Mouse (Mus musculus): ENCODE results near the gene Ltbp3. TPM values are rescaled to one million over a fixed set of nuclear protein-coding genes. Genes with fewer than 3 reads are reported as not detected.

The Ltbp3 gene
- total RNA-seq, 2 experiments from 2014 or later = 1.6 to 2.5 TPM

DNA sequence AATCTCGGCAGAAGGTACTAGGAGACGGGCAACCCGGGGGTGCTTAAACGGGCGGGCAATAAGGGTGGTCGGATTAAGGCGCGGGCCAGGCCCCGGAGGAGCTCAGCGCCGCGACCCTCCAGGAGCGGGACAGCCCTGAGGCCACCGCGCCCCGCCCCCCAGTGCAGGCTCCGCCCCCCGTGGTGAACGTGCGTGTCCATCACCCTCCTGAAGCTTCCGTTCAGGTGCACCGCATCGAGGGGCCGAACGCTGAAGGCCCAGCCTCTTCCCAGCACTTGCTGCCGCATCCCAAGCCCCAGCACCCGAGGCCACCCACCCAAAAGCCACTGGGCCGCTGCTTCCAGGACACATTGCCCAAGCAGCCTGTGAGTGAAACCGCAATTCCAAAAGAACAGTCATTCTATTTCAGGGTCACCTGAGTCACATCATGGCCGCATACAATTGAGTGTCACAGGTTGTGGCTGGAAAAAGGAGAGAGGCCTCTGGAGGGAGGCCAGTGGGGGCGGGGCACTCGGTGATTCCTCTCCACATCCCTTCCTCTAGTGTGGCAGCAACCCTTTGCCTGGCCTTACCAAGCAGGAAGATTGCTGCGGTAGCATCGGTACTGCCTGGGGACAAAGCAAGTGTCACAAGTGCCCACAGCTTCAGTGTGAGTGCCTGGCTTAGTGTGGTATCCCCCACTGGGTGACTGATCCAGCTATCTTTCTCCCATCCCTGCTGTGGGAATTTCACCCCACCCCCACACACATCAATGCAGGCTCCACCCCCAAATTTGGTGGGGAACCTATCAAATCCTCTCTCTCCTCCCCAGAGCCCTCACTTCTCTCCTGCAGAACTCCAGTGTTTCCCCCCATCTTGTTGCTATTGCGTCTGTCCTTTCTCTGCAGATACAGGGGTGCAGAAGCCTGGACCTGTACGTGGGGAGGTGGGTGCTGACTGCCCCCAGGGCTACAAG lies 5.3 kb downstream of the Ltbp3 start:
- no peak for ATAC-seq (replicated peaks; ENCODE audit: low FRiP score, poor library complexity, severe bottlenecking)

DNA sequence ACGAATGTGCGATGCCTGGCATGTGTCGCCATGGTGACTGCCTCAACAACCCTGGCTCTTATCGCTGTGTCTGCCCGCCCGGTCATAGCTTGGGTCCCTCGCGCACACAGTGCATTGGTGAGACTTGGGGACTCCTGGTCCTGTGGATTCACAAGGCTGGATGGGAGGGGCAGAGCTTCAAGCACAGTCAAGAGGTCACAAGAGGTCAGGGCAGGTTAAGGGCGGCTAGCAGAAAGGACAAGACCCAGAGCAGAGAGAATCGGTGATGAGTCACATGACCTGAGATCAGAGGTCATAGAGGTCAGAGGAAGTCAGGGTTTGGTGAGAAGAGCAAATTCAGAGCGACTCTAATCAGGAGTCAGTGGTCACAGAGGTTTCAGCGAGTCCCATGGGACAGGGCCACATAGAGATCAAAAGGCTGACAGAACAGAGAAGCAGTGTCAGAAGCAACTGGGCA lies 6.2 kb downstream of the Ltbp3 start:
- no peak for ATAC-seq (replicated peaks; ENCODE audit: low FRiP score, poor library complexity, severe bottlenecking)

DNA sequence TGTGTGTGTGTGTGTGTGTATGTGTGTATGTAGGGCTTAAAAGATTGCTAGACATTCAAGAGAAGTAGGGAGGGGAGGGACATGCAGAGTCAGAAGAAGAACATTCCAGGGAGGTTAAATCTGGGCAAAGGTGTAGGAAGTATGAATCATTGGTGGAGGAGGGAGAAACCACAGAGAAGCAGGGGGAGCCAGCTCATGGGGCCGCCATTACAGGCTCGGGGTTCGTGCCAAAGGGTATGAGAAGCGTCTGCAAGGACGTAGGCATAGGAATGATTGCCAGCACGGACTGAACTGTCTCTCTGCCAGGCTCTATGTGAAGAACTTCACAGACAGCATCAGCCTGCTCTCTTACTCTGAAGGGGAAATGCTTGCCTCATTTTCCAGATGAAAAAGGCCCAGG lies 8.8 kb downstream of the Ltbp3 start:
- ATAC-seq (replicated peaks; ENCODE audit: low FRiP score, poor library complexity, severe bottlenecking) = no peak

DNA sequence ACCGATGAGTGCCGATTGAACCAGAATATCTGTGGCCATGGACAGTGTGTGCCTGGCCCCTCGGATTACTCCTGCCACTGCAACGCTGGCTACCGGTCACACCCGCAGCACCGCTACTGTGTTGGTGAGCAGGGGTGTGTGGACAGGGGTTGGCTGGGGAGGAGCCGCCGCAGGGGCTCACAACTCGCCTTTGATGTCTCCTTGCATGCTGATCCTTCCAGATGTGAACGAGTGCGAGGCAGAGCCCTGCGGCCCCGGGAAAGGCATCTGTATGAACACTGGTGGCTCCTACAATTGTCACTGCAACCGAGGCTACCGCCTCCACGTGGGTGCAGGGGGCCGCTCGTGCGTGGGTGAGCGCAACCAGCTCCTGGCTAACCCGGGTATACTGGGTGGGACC lies 10.2 kb downstream of the Ltbp3 start:
- ATAC-seq (replicated peaks; ENCODE audit: low FRiP score, poor library complexity, severe bottlenecking) = no peak

DNA sequence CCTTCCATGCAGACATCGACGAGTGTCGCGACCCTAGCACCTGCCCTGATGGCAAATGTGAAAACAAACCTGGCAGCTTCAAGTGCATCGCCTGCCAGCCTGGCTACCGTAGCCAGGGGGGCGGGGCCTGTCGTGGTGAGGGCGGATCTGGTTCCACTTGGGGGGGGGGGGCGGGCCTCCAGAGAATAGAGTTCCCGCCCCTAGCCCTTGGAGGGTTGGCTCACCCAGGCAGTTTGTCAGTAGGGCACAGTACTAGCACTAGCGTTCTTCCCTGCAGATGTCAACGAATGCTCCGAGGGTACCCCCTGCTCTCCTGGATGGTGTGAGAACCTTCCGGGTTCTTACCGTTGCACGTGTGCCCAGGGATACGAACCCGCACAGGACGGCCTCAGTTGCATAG lies 11.0 kb downstream of the Ltbp3 start:
- no peak for ATAC-seq (replicated peaks; ENCODE audit: low FRiP score, poor library complexity, severe bottlenecking)

DNA sequence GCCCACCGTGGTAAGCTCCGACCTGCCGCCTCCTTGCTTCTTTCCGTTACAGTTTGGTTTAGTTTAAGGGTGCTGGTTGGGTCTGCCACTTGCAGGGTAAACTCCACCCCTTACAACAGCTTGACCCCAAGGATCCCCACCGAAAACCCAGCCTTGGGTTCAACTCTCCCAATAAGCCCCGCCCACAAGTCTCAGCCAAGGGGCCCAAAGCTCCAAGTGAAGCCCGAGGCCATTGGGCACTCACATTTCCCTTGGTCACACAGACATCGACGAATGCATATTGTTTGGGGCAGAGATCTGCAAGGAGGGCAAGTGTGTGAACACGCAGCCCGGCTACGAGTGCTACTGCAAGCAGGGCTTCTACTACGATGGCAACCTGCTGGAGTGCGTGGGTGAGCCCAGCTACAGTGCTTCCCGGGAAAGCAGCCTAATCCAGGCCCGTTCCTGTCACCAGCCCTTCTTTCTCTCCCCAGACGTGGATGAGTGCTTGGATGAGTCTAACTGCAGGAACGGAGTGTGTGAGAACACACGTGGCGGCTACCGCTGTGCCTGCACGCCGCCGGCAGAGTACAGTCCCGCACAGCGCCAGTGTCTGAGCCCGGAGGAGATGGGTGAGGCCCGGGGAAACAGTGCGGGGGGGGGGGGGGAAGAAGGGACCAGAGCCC lies 15.7 kb downstream of the Ltbp3 start:
- no peak for ATAC-seq (replicated peaks; ENCODE audit: low FRiP score, poor library complexity, severe bottlenecking)

DNA sequence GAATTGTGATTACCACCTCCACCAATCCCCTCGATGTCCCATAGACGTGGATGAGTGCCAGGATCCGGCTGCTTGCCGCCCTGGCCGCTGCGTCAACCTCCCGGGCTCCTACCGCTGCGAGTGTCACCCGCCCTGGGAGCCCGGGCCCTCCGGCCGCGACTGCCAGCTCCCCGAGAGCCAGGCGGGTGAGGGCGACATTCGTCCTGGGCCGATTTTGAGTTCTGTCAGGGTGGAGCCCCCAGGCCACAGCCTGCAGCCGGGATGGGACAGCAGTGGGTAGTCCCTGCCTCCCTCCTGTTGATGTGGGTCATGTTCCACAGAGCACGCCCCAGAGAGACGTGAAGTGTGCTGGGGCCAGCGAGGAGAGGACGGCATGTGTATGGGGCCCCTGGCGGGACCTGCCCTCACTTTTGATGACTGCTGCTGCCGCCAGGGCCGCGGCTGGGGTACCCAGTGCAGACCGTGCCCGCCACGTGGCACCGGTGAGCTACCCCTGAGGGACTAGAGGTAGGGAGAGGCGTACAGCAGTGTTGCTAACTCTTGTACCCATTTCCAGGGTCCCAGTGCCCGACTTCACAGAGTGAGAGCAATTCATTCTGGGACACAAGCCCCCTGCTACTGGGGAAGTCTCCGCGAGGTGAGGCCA lies 16.4 kb downstream of the Ltbp3 start:
- ATAC-seq (replicated peaks; ENCODE audit: low FRiP score, poor library complexity, severe bottlenecking) = no peak

DNA sequence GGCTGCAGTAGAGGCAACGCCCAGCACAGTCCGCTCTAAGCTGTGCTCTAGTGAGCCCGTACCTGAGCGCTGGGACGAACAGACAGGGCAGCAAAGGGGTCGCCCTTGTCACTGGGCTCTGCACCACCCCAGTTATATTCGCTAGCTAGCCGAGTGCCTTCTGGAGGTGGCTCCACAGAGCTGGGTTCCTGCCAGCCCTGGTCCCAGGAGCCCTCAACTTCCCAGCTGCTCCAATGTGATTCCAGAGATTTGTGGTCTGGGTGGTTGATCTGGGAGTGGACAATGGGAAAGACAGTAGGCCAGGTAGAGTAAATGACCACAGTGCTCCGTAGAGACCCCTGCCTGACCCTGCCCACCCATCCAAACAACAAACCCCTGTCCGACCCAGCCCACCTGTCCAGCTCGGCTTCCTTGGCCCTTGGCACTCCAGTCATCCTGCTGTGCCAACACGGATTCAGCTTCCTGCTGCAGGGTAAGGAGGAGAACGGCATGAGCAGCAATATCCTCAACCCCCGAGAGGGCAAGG lies 18.2 kb downstream of the Ltbp3 start:
- no peak for ATAC-seq (replicated peaks; ENCODE audit: low FRiP score, poor library complexity, severe bottlenecking)

DNA sequence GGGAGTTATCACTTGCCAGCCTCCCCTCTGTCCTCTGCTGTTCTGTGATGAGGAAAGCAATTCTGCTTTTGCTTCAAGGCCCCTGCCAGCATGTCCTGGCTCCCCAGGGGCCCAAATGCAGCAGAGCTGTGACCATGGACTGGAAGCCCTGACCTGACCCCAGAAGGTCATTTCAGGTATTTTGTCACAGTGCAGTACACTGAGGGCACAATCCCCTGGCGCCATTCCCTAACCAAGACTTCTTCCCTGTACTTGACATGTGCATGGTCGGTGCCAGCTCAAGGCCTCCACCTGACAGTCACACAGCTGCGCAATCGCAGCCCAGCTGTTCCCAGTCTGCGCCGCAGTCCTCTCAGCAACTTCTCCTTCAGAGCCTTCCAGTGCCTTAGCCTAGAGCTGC lies 22.5 kb downstream of the Ltbp3 start:
- no peak for ATAC-seq (replicated peaks; ENCODE audit: low FRiP score, poor library complexity, severe bottlenecking)

DNA sequence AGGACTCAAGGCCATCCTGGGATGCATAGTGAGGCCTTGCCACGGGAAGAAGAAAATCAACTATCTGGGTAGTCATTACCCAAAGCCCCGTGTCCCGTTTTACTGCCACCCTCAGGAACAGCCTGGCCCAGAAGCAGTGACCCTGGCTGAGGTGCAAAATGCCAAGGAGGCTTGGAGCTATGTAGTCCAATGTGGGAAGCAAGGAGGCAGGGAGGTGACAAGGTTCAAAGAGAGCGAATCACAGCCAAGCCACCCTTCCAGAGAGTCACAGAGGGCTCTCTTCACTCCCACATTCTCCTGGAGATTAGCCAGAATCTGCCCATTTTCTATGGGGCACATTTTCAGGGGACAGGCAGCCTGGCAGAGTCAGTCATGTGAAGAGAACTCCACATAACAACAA lies 26.6 kb downstream of the Ltbp3 start:
- ATAC-seq (replicated peaks; ENCODE audit: low FRiP score, poor library complexity, severe bottlenecking) = no peak

DNA sequence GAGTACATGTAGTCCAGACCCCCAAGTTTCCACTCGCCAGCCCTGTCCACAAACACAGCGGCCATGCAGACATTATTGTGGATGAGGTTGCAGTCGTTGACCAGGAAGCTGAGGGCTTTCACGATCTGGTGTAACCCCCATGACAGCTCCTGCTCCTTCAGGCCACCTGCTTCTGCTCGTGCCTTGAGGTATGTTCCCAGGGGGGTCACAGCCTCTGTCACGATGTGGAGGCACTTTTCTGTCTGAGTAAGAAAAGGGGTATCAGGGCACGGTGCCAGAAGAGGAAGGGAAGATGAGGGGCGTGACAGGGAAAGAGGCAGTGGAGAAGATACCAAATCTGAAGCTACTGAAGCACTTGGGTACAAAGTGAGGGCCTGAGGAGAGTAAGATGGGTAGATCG lies 29.6 kb downstream of the Ltbp3 start:
- no peak; the same call in 1 of the 2 replicates for ATAC-seq (replicated peaks; ENCODE audit: low FRiP score, poor library complexity, severe bottlenecking)

DNA sequence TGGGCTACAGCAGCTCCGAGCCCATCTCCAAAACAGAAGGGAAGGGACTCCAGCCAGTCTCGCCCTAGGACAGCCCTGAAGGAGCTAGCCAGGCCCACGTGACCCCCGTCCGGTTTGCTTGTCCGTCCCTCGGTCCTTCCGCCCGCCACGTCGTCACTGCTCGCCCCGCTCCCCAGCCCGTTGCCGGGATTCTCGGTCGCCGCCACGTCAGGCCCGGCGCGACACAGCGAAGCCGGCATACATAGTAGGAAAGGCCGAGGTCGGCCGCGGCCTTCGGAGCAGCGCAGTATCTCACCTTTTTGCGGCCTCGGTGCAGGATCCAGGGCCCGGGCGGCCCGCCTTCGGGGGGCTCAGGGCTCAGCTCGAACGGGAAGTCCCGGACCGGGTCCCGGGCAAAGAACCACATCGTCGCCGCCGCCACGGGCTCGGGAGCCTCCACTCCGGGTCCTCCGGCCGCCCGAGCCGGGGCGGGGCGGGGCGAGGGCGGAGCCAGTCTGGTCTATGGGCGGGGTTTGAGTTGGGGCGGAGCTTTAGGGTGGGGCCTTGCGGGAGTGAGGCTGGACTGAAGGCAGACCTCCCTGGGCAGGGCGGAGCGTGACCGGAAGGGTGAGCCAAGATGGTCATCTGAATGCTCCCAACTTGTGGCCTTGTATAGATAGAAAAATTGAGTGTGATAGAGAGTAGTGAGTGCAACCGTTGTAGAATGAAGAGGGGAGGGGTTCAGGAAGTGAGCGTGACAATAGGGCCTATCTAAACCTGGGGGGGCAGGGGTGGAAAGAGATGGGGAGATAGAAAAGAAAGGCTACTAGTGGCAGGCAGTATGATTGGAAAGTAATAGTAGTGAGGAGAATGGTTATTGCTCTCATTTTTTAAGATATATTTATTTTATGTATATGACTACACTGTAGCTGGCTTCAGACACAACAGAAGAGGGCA lies 30.5 kb downstream of the Ltbp3 start, which contains the start of gene Scyl1:
Scyl1 (minus strand) TSS at position 495 of the 936 bp plus-strand sequence.
- ATAC-seq (replicated peaks; ENCODE audit: low FRiP score, poor library complexity, severe bottlenecking) = peak; percentile 96

DNA sequence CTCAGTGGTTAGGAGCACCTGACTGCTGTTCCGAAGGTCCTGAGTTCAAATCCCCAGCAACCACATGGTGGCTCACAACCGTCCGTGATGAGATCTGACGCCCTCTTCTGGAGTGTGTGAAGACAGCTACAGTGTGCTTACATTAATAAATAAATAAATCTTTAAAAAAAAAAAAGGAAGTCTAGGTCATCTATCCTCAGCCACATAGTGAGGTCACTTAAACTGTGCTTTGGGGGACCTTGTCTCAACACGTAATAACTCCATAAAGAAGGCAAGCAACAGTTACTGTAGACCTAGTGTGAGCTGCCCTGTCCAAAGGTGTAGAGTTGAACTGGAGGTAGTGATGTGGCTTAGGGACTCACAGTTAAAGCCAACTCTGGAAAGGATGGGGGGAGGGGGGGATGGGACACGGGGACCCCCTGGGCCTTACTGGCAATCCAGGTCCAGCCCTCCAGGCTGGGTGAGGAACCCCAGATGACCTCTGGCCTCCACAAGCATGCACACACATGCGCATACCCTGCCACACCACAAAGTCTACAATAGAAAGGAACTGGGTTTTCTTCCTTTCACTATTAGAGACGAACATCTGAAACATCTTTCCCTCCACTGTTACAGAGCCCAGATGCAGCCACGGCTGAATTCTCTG lies 36.8 kb downstream of the Ltbp3 start:
- no peak for ATAC-seq (replicated peaks; ENCODE audit: low FRiP score, poor library complexity, severe bottlenecking)

DNA sequence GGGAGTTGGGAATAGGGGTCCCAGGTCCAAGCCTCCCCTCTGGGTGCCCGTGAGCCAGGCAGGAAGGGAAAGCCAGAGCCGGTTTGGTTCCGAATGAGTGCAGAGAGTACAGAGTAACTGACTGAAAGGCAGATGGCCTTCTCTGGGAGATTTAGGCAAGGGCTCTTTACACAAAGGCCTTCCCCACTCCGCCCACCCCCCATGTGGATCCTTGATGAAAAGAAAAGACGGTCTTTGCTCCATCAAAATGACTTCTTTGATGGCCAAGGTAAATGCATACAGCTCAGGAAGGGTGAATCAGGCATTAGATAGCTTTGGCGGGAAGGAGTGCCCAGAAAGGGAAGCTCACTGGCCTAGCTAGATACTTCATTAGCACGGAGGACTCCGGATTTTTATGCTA lies 37.6 kb downstream of the Ltbp3 start:
- ATAC-seq (replicated peaks; ENCODE audit: low FRiP score, poor library complexity, severe bottlenecking) = 0 out of 2 replicates have a peak, but pooled peaks have one; percentile 19

DNA sequence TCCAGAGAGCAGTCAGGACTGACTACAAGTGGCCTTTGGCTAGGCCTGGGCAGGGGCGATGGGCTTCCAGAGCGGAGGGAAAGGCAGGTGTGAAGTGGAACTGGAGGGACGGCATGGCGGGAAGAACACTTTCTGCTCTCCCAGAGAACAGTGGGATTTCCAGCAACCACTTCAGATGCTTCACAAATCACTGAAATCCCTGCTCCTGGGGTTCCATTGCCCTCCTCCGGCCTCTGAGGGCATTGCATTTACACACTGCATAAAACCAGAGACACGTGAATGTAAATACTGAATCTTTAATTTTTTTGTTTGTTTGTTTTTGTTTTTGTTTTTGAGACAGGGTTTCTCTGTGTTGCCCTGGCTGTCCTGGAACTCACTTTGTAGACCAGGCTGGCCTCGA lies 39.5 kb downstream of the Ltbp3 start:
- ATAC-seq (replicated peaks; ENCODE audit: low FRiP score, poor library complexity, severe bottlenecking) = no peak

DNA sequence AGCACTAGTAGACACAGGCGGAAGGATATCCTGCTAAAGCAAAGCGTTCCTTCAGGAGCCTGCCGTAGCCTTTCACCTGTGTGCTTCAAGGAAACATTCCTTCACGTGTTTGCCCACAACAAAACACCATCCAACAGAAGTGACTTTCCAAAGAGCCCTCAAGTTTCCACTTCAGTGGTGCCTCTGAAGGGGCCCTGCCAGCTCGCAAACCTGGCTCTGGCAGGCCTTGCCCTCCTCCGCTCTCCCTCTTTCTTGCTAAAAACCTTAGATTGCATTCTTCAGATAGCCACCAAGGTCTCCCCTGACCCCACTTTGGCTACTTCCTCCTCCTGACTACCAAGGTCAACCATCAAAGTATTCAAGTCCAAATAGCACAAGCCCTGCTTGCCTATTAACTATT lies 40.8 kb downstream of the Ltbp3 start:
- no peak for ATAC-seq (replicated peaks; ENCODE audit: low FRiP score, poor library complexity, severe bottlenecking)

DNA sequence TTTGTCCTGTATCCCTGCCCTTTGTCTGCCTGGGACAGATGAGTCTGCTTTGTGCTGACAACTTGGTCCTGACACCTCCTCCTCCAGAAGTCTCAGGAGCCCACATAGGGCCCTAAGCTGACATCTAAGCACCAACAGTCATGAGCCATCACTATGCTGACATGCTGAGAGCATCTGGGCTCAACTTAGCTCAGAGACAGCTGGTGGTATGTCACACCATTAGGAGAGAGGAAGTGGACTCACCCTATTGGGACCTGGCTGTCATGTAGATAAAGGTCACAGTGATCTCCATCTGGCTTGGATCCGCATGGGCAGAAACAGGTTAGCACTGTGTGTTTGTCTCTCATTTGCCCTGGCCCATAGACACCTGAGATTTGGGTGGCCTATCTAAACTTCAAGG lies 41.4 kb downstream of the Ltbp3 start:
- no peak for ATAC-seq (replicated peaks; ENCODE audit: low FRiP score, poor library complexity, severe bottlenecking)

DNA sequence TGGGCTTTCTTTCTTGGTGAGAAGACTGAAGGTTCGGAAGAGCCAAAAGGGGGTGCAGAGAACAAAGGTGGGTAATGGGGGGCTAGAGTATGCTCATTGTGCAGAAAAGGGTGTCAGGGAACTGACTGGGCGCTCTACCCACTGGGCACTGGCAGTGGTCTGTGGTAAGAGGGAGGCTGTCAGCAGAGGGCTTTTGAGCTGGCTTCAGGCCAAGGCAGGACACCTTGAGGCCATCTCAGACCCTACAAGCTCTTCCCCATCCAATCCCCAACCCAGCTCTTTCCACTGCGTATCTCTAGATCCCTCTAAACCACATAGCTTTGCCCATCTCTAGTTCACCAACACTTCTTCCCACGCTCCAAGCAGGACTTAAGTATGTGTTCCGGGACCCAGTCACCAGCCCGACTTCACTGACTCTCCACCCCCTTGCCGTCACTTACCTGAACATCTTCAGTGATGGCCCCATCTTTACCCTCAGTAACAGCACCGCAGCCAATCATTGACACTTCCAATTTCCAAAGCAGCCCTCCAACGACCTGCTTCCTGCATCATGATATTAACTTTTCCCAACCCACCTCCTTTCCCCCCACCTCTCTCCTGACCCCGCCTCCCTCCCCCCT lies 44.4 kb downstream of the Ltbp3 start:
- no peak for ATAC-seq (replicated peaks; ENCODE audit: low FRiP score, poor library complexity, severe bottlenecking)
